Mouse (Mus musculus) heart, postnatal 4 days (tissue): ENCODE data around the gene BC048562. TPM values are rescaled to one million over a fixed set of nuclear protein-coding genes. Genes with fewer than 3 reads are reported as not detected.

Experiments
- DNase-seq: peaks from one replicate; pipeline ENCODE4 v3.0.0; 2021
- total RNA-seq, 2 experiments: library from RNA; stranded (reverse); gene quantifications; 2 replicates each; pipeline ENCODE4 v1.2.3; 2021

Gene BC048562
- total RNA-seq, 2 experiments from 2014 or later = not detected

- no peak for DNase-seq
Observed at GRCm38 (mm10) chr9:108451170-108451493, 14.8 kb downstream of the BC048562 start.

GRCm38 (mm10) chr9:108451519-108452160 is 15.4 kb downstream of the BC048562 start:
- DNase-seq = no peak

GRCm38 (mm10) chr9:108452291-108452906 is 16.1 kb downstream of the BC048562 start:
- peak; percentile 96 for DNase-seq

- DNase-seq = no peak
Observed at GRCm38 (mm10) chr9:108452911-108453310, 16.6 kb downstream of the BC048562 start.

- DNase-seq = no peak
Observed at GRCm38 (mm10) chr9:108453458-108453857, 17.2 kb downstream of the BC048562 start.

- no peak for DNase-seq
Observed at GRCm38 (mm10) chr9:108454429-108454828, 18.1 kb downstream of the BC048562 start.

GRCm38 (mm10) chr9:108455747-108456571 is 19.7 kb downstream of the BC048562 start:
- no peak for DNase-seq

GRCm38 (mm10) chr9:108456953-108457352 is 20.7 kb downstream of the BC048562 start:
- no peak for DNase-seq

GRCm38 (mm10) chr9:108459939-108460318 is 23.6 kb downstream of the BC048562 start:
- no peak for DNase-seq

- peak; percentile 91 for DNase-seq
Observed at GRCm38 (mm10) chr9:108460319-108461178, 24.3 kb downstream of the BC048562 start, which contains the start of gene Ccdc71. TSS of gene Ccdc71 (plus strand) at chr9:108460527.

GRCm38 (mm10) chr9:108461181-108461631 is 24.9 kb downstream of the BC048562 start, which contains the start of gene Klhdc8b:
TSS of gene Klhdc8b (minus strand) at chr9:108461581.
- DNase-seq = no peak

- DNase-seq = no peak
Observed at GRCm38 (mm10) chr9:108461675-108462074, 25.4 kb downstream of the BC048562 start.

- peak; percentile 52 for DNase-seq
Observed at GRCm38 (mm10) chr9:108462192-108462591, 25.9 kb downstream of the BC048562 start.

GRCm38 (mm10) chr9:108463713-108464112 is 27.4 kb downstream of the BC048562 start:
- DNase-seq = peak; percentile 3

- no peak for DNase-seq
Observed at GRCm38 (mm10) chr9:108466219-108466618, 29.9 kb downstream of the BC048562 start.

GRCm38 (mm10) chr9:108469430-108469829 is 33.1 kb downstream of the BC048562 start:
- no peak for DNase-seq

- no peak for DNase-seq
Observed at GRCm38 (mm10) chr9:108469845-108470244, 33.6 kb downstream of the BC048562 start.

GRCm38 (mm10) chr9:108474528-108474927 is 38.2 kb downstream of the BC048562 start:
- DNase-seq = peak; percentile 4

GRCm38 (mm10) chr9:108478638-108479156 is 42.4 kb downstream of the BC048562 start:
- peak; percentile 91 for DNase-seq

GRCm38 (mm10) chr9:108479241-108479640 is 43.0 kb downstream of the BC048562 start:
- DNase-seq = no peak

- peak; percentile 56 for DNase-seq
Observed at GRCm38 (mm10) chr9:108479721-108480351, 43.6 kb downstream of the BC048562 start, which contains the start of gene Lamb2. TSS of gene Lamb2 (plus strand) at chr9:108479736.
